Comparison of ENCODE assay signal across 8 mouse cellular contexts in the genomic region with DNA sequence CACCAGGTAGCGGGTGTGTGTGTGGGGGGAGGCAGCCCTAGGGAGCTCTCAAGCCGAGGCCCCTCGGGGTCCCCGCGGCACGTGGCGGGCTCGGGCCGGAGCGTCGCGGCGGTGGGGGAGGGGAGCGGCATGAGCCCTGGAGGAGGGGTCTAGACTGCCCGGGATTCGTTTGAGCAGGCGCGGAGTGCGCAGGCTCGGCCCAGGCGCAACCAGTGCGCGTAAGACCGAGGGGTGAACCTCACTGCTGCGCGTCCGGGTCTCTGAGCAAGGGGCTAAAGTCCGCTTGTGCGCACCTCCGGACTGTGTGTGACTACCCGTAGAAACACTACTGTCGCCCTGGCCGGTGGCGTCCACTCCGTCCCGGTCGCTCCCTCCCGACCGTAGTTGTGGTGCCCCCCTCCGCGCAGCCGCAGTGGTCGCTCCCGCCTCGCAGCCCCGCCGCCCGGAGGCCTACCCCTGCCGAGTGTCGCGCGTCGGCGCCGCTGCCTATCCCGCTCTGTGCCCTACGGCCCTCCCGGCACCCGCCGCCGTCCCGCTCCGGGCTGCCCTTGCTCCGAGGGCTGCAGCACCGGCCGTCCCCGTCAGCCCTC. TPM values are rescaled to one million over a fixed set of nuclear protein-coding genes. Genes with fewer than 3 reads are reported as not detected.
A peak's percentile ranks its signal among the peaks of the same experiment; 100 is the strongest.
DNase-seq lines count a peak whose midpoint lies in the region; ATAC-seq lines count a peak whose summit lies in the region.

A gene (plus strand): TSS at position 459 of the 590 bp plus-strand sequence.

- H3K36me3 ChIP-seq in hindbrain, embryonic 16.5 days (ENCODE audit: control insufficient read depth, insufficient read depth, low read length), result no peaks in the 10 kb centered on the region
- no peaks in the 10 kb centered on the region for H3K36me3 ChIP-seq in macrophage (ENCODE audit: inconsistent target)

- no peaks in the 10 kb centered on the region for H3K9me3 ChIP-seq in hindbrain, embryonic 16.5 days (ENCODE audit: control insufficient read depth, low read length)

- DNase-seq in T-cell, adult 2 months (ENCODE audit: low spot score), result peak; percentile 80
- DNase-seq in cerebellum, postnatal 36 days, result peak; percentile 89 to 90
- DNase-seq in gastrocnemius, adult 18-20 months (ENCODE audit: low spot score), result peak; percentile 86
- DNase-seq in left cerebral cortex, adult 18-20 months (ENCODE audit: low spot score in 2 of 2), result peak; percentile 86 to 87
- DNase-seq in right cerebral cortex, adult 18-20 months, result peak; percentile 85
- peak; percentile 47 for DNase-seq in urinary bladder, postnatal 10 days (ENCODE audit: low spot score)

- H3K79me2 ChIP-seq in macrophage (ENCODE audit: inconsistent target), result peaks cover 43% of the 10 kb centered on the region

- H3K4me2 ChIP-seq in hindbrain, embryonic 16.5 days (ENCODE audit: low read length), result peak within 1 kb of the TSS; percentile 84

- peaks cover 19% of the 10 kb centered on the region for H3K4me1 ChIP-seq in hindbrain, embryonic 16.5 days (ENCODE audit: control insufficient read depth, insufficient read depth, low read depth, low read length)

- peak within 1 kb of the TSS; percentile 100 for H3K27ac ChIP-seq in hindbrain, embryonic 16.5 days (ENCODE audit: low read depth, low read length)
- peak within 1 kb of the TSS; percentile 60 for H3K27ac ChIP-seq in macrophage

- peak; percentile 98 for ATAC-seq in hindbrain, embryonic 16.5 days

- no peaks in the 10 kb centered on the region for H3K27me3 ChIP-seq in hindbrain, embryonic 16.5 days (replicated peaks; ENCODE audit: control insufficient read depth, insufficient read depth, low read length)

- H3K9ac ChIP-seq in hindbrain, embryonic 16.5 days (ENCODE audit: low read depth, low read length), result peak within 1 kb of the TSS; percentile 97

- WGBS in hindbrain, embryonic 16.5 days, result under 1% methylated on average over 56 of the region's 67 CpGs
- under 1% methylated on average over 58 of the region's 67 CpGs for WGBS in macrophage (ENCODE audit: missing documents)

- peak within 1 kb of the TSS; percentile 96 for H3K4me3 ChIP-seq in hindbrain, embryonic 16.5 days (ENCODE audit: low read length)
- peak within 1 kb of the TSS; percentile 52 for H3K4me3 ChIP-seq in macrophage (ENCODE audit: inconsistent target)

RNA-seq across cellular contexts. Expression of the gene that starts here (rescaled TPM):
- total RNA-seq in gastrocnemius, adult 18-20 months (2021), result 10 to 100 TPM; 47.8 to 50.0 TPM
- 283 and 302 TPM in 2 replicates for polyA plus RNA-seq in hindbrain, embryonic 16.5 days (2015; fragmentation: Nextera tagmentation; extraction: Ambion mirVana)
- 10 to 100 TPM; 80.3 to 81.3 TPM for total RNA-seq in left cerebral cortex, adult 18-20 months (2021)
- total RNA-seq in macrophage (2018; cell fraction: chromatin; rRNA removed), result 10 to 100 TPM in 24 of 26 experiments, 1 to 10 TPM in 2; 6.4 to 38.2 (median 26.9) TPM
- 10 to 100 TPM; 22.1 to 34.1 (median 27.5) TPM for total RNA-seq in macrophage (2018; cell fraction: cytosol; rRNA removed)
- 10 to 100 TPM; 10.7 to 41.5 (median 20.5) TPM for total RNA-seq in macrophage (2018; cell fraction: nucleus; rRNA removed)
- 28.4 to 60.6 TPM (median 51.0 TPM) in 3 replicates for polyA plus RNA-seq in macrophage (2018)

Comparison
In these comparisons a context has a peak if more than half of its experiments do, and no peak if none do; other contexts are left out.
1. Peak in every context shown above with its lines: DNase-seq, ATAC-seq, H3K4me3 ChIP-seq and H3K27ac ChIP-seq.